13 mouse cellular contexts compared by ENCODE assay signal in the genomic region with DNA sequence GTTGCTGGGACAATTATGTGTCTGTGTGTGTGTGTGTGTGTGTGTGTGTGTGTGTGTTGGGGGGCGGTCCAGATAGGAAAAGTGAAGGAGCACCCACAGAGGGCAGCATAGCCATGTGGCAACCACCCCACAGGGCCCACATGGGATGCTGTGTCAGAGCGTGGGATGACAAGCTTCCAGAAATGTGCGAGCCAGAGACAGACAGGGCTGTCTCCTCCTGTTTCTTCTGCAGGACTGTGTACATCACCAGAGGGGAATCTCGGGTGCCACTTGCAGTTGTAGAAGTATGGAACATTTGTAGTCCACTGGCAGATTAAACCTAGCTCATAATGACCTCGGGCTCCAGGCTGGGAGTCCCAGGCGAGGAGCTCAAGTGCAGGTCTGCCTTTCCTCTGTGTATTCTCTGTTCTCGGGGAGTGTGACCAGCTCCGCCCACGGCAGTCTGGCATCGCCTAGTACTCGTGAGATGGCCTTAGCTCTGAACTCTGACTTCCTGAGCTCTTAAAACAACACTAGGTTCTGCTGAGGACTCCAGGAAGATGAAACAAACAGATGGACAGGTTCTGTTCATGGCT. TPM values are rescaled to one million over a fixed set of nuclear protein-coding genes. Genes with fewer than 3 reads are reported as not detected.
DNase-seq lines count a peak whose midpoint lies in the region; ATAC-seq lines count a peak whose summit lies in the region.
"Had no signal": no experiment of that assay in that cellular context is flagged by ENCODE, and none has a peak within 500 bp of the region (broad histone marks: within the 10 kb centered on the region; RNA-seq: fewer than 3 reads in every experiment).

No protein-coding gene starts in this region.

- no peaks in the 10 kb centered on the region for H3K9me3 ChIP-seq in heart, embryonic 10.5 days
- H3K9me3 ChIP-seq in lung, embryonic 16.5 days (ENCODE audit: control insufficient read depth, low read length), result no peaks in the 10 kb centered on the region
- H3K9me3 ChIP-seq in embryonic facial prominence, embryonic 14.5 days (ENCODE audit: control insufficient read depth, low read length), result no peaks in the 10 kb centered on the region
- no peaks in the 10 kb centered on the region for H3K9me3 ChIP-seq in limb, embryonic 15.5 days
- H3K9me3 ChIP-seq: heart, embryonic 15.5 days; lung, embryonic 15.5 days; neural tube, embryonic 12.5 days had no signal

- 0 out of 2 replicates have a peak overlapping the region, but pooled peaks have one; percentile 42 for H3K27ac ChIP-seq in heart, embryonic 10.5 days
- no peak overlapping the region for H3K27ac ChIP-seq in lung, embryonic 16.5 days (ENCODE audit: low read length)
- H3K27ac ChIP-seq in embryonic facial prominence, embryonic 14.5 days (replicated peaks; ENCODE audit: low read depth, low read length), result peak overlapping the region; percentile 71; the same call in 1 of the 2 replicates
- peak overlapping the region; percentile 67 for H3K27ac ChIP-seq in limb, embryonic 15.5 days
- H3K27ac ChIP-seq: heart, embryonic 15.5 days; lung, embryonic 15.5 days; neural tube, embryonic 12.5 days had no signal

- peaks cover 8% of the 10 kb centered on the region for H3K27me3 ChIP-seq in heart, embryonic 10.5 days (ENCODE audit: insufficient read depth, poor library complexity, severe bottlenecking)
- H3K27me3 ChIP-seq in lung, embryonic 16.5 days (ENCODE audit: control insufficient read depth, insufficient read depth, low read depth, low read length), result no peaks in the 10 kb centered on the region; the same call in 1 of the 2 replicates
- H3K27me3 ChIP-seq in embryonic facial prominence, embryonic 14.5 days (replicated peaks; ENCODE audit: control insufficient read depth, insufficient read depth, low read length), result 0 out of 2 replicates have a peak, but pooled peaks cover 2% of the 10 kb centered on the region
- 0 out of 2 replicates have a peak, but pooled peaks cover 2% of the 10 kb centered on the region for H3K27me3 ChIP-seq in limb, embryonic 15.5 days
- H3K27me3 ChIP-seq: neural tube, embryonic 12.5 days had no signal

- no peak overlapping the region for H3K4me2 ChIP-seq in lung, embryonic 16.5 days (ENCODE audit: low read depth, low read length)
- no peak overlapping the region for H3K4me2 ChIP-seq in embryonic facial prominence, embryonic 14.5 days (ENCODE audit: low read depth, low read length)
- no peak overlapping the region for H3K4me2 ChIP-seq in limb, embryonic 15.5 days
- H3K4me2 ChIP-seq: heart, embryonic 15.5 days; lung, embryonic 15.5 days; neural tube, embryonic 12.5 days had no signal

- peaks cover 30% of the 10 kb centered on the region for H3K4me1 ChIP-seq in heart, embryonic 10.5 days
- peaks cover 9% of the 10 kb centered on the region; the same call in 1 of the 2 replicates for H3K4me1 ChIP-seq in lung, embryonic 16.5 days (replicated peaks; ENCODE audit: control insufficient read depth, insufficient read depth, low read length)
- peaks cover 10% of the 10 kb centered on the region for H3K4me1 ChIP-seq in embryonic facial prominence, embryonic 14.5 days (ENCODE audit: control insufficient read depth, insufficient read depth, low read length)
- H3K4me1 ChIP-seq in limb, embryonic 15.5 days, result peaks cover 25% of the 10 kb centered on the region

- ATAC-seq in lung, embryonic 16.5 days (ENCODE audit: low read depth), result peak; percentile 12; the same call in 1 of the 2 replicates
- ATAC-seq in embryonic facial prominence, embryonic 14.5 days (ENCODE audit: low read depth), result 0 out of 2 replicates have a peak, but pooled peaks have one; percentile 4
- ATAC-seq in limb, embryonic 15.5 days (ENCODE audit: insufficient number of reproducible peaks, low FRiP score, low TSS enrichment, low read depth), result no peak
- no peak for ATAC-seq in monocyte, adult 5-6 weeks (replicated peaks; ENCODE audit: insufficient number of reproducible peaks, low FRiP score, low TSS enrichment, poor library complexity, severe bottlenecking)

- no peak for DNase-seq in heart, embryonic 10.5 days (ENCODE audit: low spot score)
- no peak for DNase-seq in heart, adult 8-10 months (ENCODE audit: low spot score)
- no peak for DNase-seq in lung, postnatal 25 days (ENCODE audit: low spot score)
- no peak for DNase-seq in embryonic facial prominence, embryonic 14.5 days (ENCODE audit: low spot score)
- DNase-seq in adrenal gland, adult (ENCODE audit: inconsistent age in 2 of 2, low spot score in 1 of 2), result no peak

- 55% methylated on average over 11 of the region's 11 CpGs for WGBS in heart, embryonic 10.5 days
- 44% methylated on average over 11 of the region's 11 CpGs for WGBS in lung, embryonic 16.5 days
- 55% methylated on average over 11 of the region's 11 CpGs for WGBS in embryonic facial prominence, embryonic 14.5 days
- WGBS in limb, embryonic 15.5 days, result 52% methylated on average over 11 of the region's 11 CpGs

- H3K4me3 ChIP-seq in heart, embryonic 10.5 days, result no peak overlapping the region
- H3K4me3 ChIP-seq in lung, embryonic 16.5 days (ENCODE audit: low read length), result no peak overlapping the region
- no peak overlapping the region for H3K4me3 ChIP-seq in embryonic facial prominence, embryonic 14.5 days (ENCODE audit: low read depth, low read length)
- H3K4me3 ChIP-seq in limb, embryonic 15.5 days, result no peak overlapping the region
- H3K4me3 ChIP-seq: heart, embryonic 15.5 days; lung, embryonic 15.5 days; neural tube, embryonic 12.5 days had no signal

- H3K9ac ChIP-seq in lung, embryonic 16.5 days (ENCODE audit: low read length), result no peak overlapping the region
- H3K9ac ChIP-seq in embryonic facial prominence, embryonic 14.5 days (ENCODE audit: low read depth, low read length), result no peak overlapping the region
- H3K9ac ChIP-seq in limb, embryonic 15.5 days, result no peak overlapping the region
- H3K9ac ChIP-seq: heart, embryonic 15.5 days; lung, embryonic 15.5 days; neural tube, embryonic 12.5 days had no signal

- peaks cover 18% of the 10 kb centered on the region for H3K36me3 ChIP-seq in heart, embryonic 10.5 days
- no peaks in the 10 kb centered on the region for H3K36me3 ChIP-seq in lung, embryonic 16.5 days (ENCODE audit: control insufficient read depth, insufficient read depth, low read length)
- peaks cover 12% of the 10 kb centered on the region; the same call in 1 of the 2 replicates for H3K36me3 ChIP-seq in embryonic facial prominence, embryonic 14.5 days (ENCODE audit: control insufficient read depth, insufficient read depth, low read length)
- H3K36me3 ChIP-seq in limb, embryonic 15.5 days, result peaks cover 14% of the 10 kb centered on the region
- H3K36me3 ChIP-seq: lung, embryonic 15.5 days had no signal

RNA-seq across cellular contexts. Expression of gene Ankrd2, which starts 0.8 kb away (rescaled TPM):
- polyA plus RNA-seq in heart, embryonic 10.5 days (2016; fragmentation: Nextera tagmentation; extraction: Ambion mirVana), result not detected in 2 replicates
- total RNA-seq in heart, adult 8-10 months (2022), result under 1 TPM in 3 of 4 experiments, not detected in 1; 0.49 to 0.63 (median 0.53) TPM
- polyA plus RNA-seq in lung, embryonic 16.5 days (2015; fragmentation: Nextera tagmentation; extraction: Ambion mirVana), result 0.28 and 0.84 TPM in 2 replicates
- polyA plus RNA-seq in embryonic facial prominence, embryonic 14.5 days (2014; fragmentation: Nextera tagmentation; extraction: Ambion mirVana), result 6.6 and 7.8 TPM in 2 replicates
- polyA plus RNA-seq in limb, embryonic 15.5 days (2015; fragmentation: Nextera tagmentation; extraction: Ambion mirVana), result 0.72 and 3.0 TPM in 2 replicates
- total RNA-seq in monocyte, adult 5-6 weeks (2017), result not detected in 3 replicates
- total RNA-seq: CH12.LX; layer of hippocampus, postnatal 36 days had no signal
- polyA plus RNA-seq: heart, embryonic 15.5 days had no signal

RNA-seq across cellular contexts. Expression of gene Hoga1, which starts 10.4 kb away (rescaled TPM):
- polyA plus RNA-seq in heart, embryonic 10.5 days (2016; fragmentation: Nextera tagmentation; extraction: Ambion mirVana), result 0.85 and 1.6 TPM in 2 replicates
- 1 to 10 TPM in 3 of 4 experiments, under 1 TPM in 1; 0.92 to 2.5 (median 1.5) TPM for total RNA-seq in heart, adult 8-10 months (2022)
- 1.3 and 2.9 TPM in 2 replicates for polyA plus RNA-seq in lung, embryonic 16.5 days (2015; fragmentation: Nextera tagmentation; extraction: Ambion mirVana)
- 1.0 and 1.9 TPM in 2 replicates for polyA plus RNA-seq in embryonic facial prominence, embryonic 14.5 days (2014; fragmentation: Nextera tagmentation; extraction: Ambion mirVana)
- polyA plus RNA-seq in limb, embryonic 15.5 days (2015; fragmentation: Nextera tagmentation; extraction: Ambion mirVana), result 1.0 and 1.8 TPM in 2 replicates
- not detected in 3 replicates for total RNA-seq in monocyte, adult 5-6 weeks (2017)
- total RNA-seq: CH12.LX had no signal

RNA-seq across cellular contexts. Expression of gene 4933411K16Rik, which starts 17.1 kb away (rescaled TPM):
- 0.15 TPM in 1 of 2 replicates, not detected in the other for polyA plus RNA-seq in heart, embryonic 10.5 days (2016; fragmentation: Nextera tagmentation; extraction: Ambion mirVana)
- total RNA-seq in heart, adult 8-10 months (2022), result under 1 TPM in 2 of 4 experiments, not detected in 2; 0.22 to 0.31 TPM
- polyA plus RNA-seq in lung, embryonic 16.5 days (2015; fragmentation: Nextera tagmentation; extraction: Ambion mirVana), result not detected in 2 replicates
- 0.25 TPM in 1 of 2 replicates, not detected in the other for polyA plus RNA-seq in embryonic facial prominence, embryonic 14.5 days (2014; fragmentation: Nextera tagmentation; extraction: Ambion mirVana)
- not detected in 2 replicates for polyA plus RNA-seq in limb, embryonic 15.5 days (2015; fragmentation: Nextera tagmentation; extraction: Ambion mirVana)
- total RNA-seq in monocyte, adult 5-6 weeks (2017), result 0.43 to 0.67 TPM in 2 of 3 replicates, not detected in the other
- total RNA-seq: CH12.LX had no signal
- polyA plus RNA-seq: heart, embryonic 15.5 days; lung, embryonic 15.5 days; neural tube, embryonic 12.5 days had no signal

RNA-seq across cellular contexts. Expression of gene Morn4, which starts 51.2 kb away (rescaled TPM):
- polyA plus RNA-seq in heart, embryonic 10.5 days (2016; fragmentation: Nextera tagmentation; extraction: Ambion mirVana), result 18.8 and 22.0 TPM in 2 replicates
- total RNA-seq in heart, adult 8-10 months (2022), result 1 to 10 TPM; 2.2 to 4.0 (median 2.4) TPM
- 16.5 and 18.5 TPM in 2 replicates for polyA plus RNA-seq in lung, embryonic 16.5 days (2015; fragmentation: Nextera tagmentation; extraction: Ambion mirVana)
- 20.1 and 21.5 TPM in 2 replicates for polyA plus RNA-seq in embryonic facial prominence, embryonic 14.5 days (2014; fragmentation: Nextera tagmentation; extraction: Ambion mirVana)
- polyA plus RNA-seq in limb, embryonic 15.5 days (2015; fragmentation: Nextera tagmentation; extraction: Ambion mirVana), result 17.5 and 17.9 TPM in 2 replicates
- total RNA-seq in monocyte, adult 5-6 weeks (2017), result not detected in 3 replicates

RNA-seq across cellular contexts. Expression of gene Ubtd1, which starts 53.4 kb away (rescaled TPM):
- 12.4 and 14.0 TPM in 2 replicates for polyA plus RNA-seq in heart, embryonic 10.5 days (2016; fragmentation: Nextera tagmentation; extraction: Ambion mirVana)
- 10 to 100 TPM; 15.9 to 18.2 (median 16.5) TPM for total RNA-seq in heart, adult 8-10 months (2022)
- polyA plus RNA-seq in lung, embryonic 16.5 days (2015; fragmentation: Nextera tagmentation; extraction: Ambion mirVana), result 13.8 and 14.5 TPM in 2 replicates
- polyA plus RNA-seq in embryonic facial prominence, embryonic 14.5 days (2014; fragmentation: Nextera tagmentation; extraction: Ambion mirVana), result 18.7 and 20.8 TPM in 2 replicates
- polyA plus RNA-seq in limb, embryonic 15.5 days (2015; fragmentation: Nextera tagmentation; extraction: Ambion mirVana), result 28.1 and 30.8 TPM in 2 replicates
- total RNA-seq in monocyte, adult 5-6 weeks (2017), result 8.2 to 10.9 TPM (median 10.0 TPM) in 3 replicates

Comparison
In these comparisons a context has a peak if more than half of its experiments do, and no peak if none do; other contexts are left out.
1. ATAC-seq: peak in lung, embryonic 16.5 days (single experiment) and embryonic facial prominence, embryonic 14.5 days (single experiment); none in limb, embryonic 15.5 days (single experiment) and monocyte, adult 5-6 weeks (single experiment).